Mouse (Mus musculus): ENCODE measurements around the gene Hacd1. TPM values are rescaled to one million over a fixed set of nuclear protein-coding genes. Genes with fewer than 3 reads are reported as not detected.

Gene Hacd1
- not detected for total RNA-seq (2023)

DNA sequence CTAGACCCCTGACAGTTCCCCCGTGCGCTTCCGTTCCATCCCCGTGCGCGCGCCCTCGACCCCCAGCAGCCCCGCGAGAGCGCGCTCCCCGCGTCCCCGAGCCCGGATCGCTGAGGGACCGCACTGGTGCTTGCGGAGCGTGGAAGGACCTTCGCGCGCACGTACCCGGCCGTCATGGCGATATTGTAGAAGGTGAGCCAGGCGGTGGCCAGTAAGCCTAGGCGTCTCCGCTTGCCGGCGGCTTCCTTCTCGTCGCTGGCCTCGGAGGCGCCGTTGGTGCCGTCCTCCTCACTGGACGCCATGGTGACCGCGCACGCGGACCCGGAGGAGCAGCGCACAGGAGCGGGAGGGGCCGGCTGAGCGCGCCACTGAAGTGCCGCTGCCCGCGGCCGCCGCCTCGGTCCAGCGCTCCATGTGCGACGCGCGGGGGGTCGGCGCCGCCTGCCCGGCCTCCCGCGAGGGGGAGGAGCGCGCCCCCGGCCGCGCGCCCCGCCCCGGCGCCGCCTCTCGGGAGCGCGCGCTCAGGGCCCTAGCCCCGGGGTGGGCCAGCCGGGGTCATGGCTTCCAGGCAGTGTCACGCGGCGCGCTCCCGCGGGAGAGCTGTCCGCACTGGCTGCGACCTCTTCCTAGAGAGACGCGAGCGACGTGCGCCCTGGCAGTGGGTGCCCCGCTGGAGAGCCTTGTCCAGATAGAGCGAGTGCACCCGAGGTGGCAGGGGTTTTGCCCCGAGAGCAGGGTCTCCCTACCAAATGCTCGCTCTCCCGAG lies at the start of gene Hacd1:
Gene Hacd1, minus strand, starts transcription at position 570 of the 766 bp plus-strand sequence.

GRCm38 (mm10) chr2:14073362-14074220 lies 17.7 kb upstream of the Hacd1 start, which contains the start of gene Stam:
TSS of gene Stam (plus strand) at chr2:14074098.

Other genes starting within 250 kb of the Hacd1 start
- 48.2 TPM for gene Stam, start 18.0 kb upstream of the Hacd1 start, total RNA-seq (2023)
- gene Tmem236, start 118.4 kb upstream of the Hacd1 start, total RNA-seq (2023) = not detected
- 3.3 TPM for gene Mrc1, start 173.3 kb upstream of the Hacd1 start, total RNA-seq (2023)

Measured in CD4-positive naive resting alpha-beta T cell, adult 57 days (primary cell).